Mouse (Mus musculus) activated CD4-positive, CD25-positive, alpha-beta regulatory T cell, adult 4 months (primary cell): Measurements from ENCODE around the gene Csf2rb2. TPM values are rescaled to one million over a fixed set of nuclear protein-coding genes. Genes with fewer than 3 reads are reported as not detected.
"Not testable (repeated sequence)": the region's sequence is repeated elsewhere in the genome, so short reads cannot be mapped to it uniquely, and the experiment has no call there.

Experiments
- ATAC-seq: one replicate; pipeline ENCODE4 v1.8.0; 2017
- polyA plus RNA-seq, 2 experiments: library from polyadenylated mRNA; unstranded; fragments of 100-300 nt; shearing (Covaris generic); gene quantifications; one replicate each; pipeline ENCODE4 v1.2.1; 2017

Gene Csf2rb2
- polyA plus RNA-seq, 2 experiments from 2014 or later: not detected

GRCm38 (mm10) chr15:78313659-78314058 lies 8.1 kb upstream of the Csf2rb2 start:
- ATAC-seq: not testable (repeated sequence)

- ATAC-seq: not testable (repeated sequence)
Observed at GRCm38 (mm10) chr15:78312421-78313233, 7.1 kb upstream of the Csf2rb2 start.

- no peak for ATAC-seq
Observed at GRCm38 (mm10) chr15:78310971-78311370, 5.5 kb upstream of the Csf2rb2 start.

- ATAC-seq: no peak
Observed at GRCm38 (mm10) chr15:78309865-78310264, 4.3 kb upstream of the Csf2rb2 start.

GRCm38 (mm10) chr15:78303665-78304233 lies 1.8 kb downstream of the Csf2rb2 start:
- no peak for ATAC-seq

GRCm38 (mm10) chr15:78302718-78303117 lies 2.8 kb downstream of the Csf2rb2 start:
- no peak for ATAC-seq

- no peak for ATAC-seq
Observed at GRCm38 (mm10) chr15:78300773-78301172, 4.7 kb downstream of the Csf2rb2 start.

- ATAC-seq: no peak
Observed at GRCm38 (mm10) chr15:78299641-78300040, 5.9 kb downstream of the Csf2rb2 start.

- ATAC-seq: no peak
Observed at GRCm38 (mm10) chr15:78298558-78298957, 7.0 kb downstream of the Csf2rb2 start.

GRCm38 (mm10) chr15:78293716-78294115 lies 11.8 kb downstream of the Csf2rb2 start:
- no peak for ATAC-seq

- not testable (repeated sequence) for ATAC-seq
Observed at GRCm38 (mm10) chr15:78293228-78293627, 12.3 kb downstream of the Csf2rb2 start.

GRCm38 (mm10) chr15:78289775-78290174 lies 15.7 kb downstream of the Csf2rb2 start:
- not testable (repeated sequence) for ATAC-seq

GRCm38 (mm10) chr15:78287941-78288340 lies 17.6 kb downstream of the Csf2rb2 start:
- ATAC-seq: no peak

GRCm38 (mm10) chr15:78278308-78278707 lies 27.2 kb downstream of the Csf2rb2 start:
- ATAC-seq: no peak

- ATAC-seq: no peak
Observed at GRCm38 (mm10) chr15:78271208-78271607, 34.3 kb downstream of the Csf2rb2 start.

GRCm38 (mm10) chr15:78267865-78268264 lies 37.7 kb downstream of the Csf2rb2 start:
- no peak for ATAC-seq

GRCm38 (mm10) chr15:78267441-78267840 lies 38.1 kb downstream of the Csf2rb2 start:
- no peak for ATAC-seq

- no peak for ATAC-seq
Observed at GRCm38 (mm10) chr15:78263286-78263685, 42.2 kb downstream of the Csf2rb2 start.

GRCm38 (mm10) chr15:78260668-78261333 lies 44.7 kb downstream of the Csf2rb2 start:
- no peak for ATAC-seq

- ATAC-seq: no peak
Observed at GRCm38 (mm10) chr15:78258246-78258865, 47.2 kb downstream of the Csf2rb2 start.

- no peak for ATAC-seq
Observed at GRCm38 (mm10) chr15:78257326-78258050, 48.0 kb downstream of the Csf2rb2 start.

GRCm38 (mm10) chr15:78256602-78257259 lies 48.8 kb downstream of the Csf2rb2 start:
- not testable (repeated sequence) for ATAC-seq
